Mouse (Mus musculus) gastrocnemius, adult 2 months (tissue): ENCODE measurements around the gene Scrg1. TPM values are rescaled to one million over a fixed set of nuclear protein-coding genes. Genes with fewer than 3 reads are reported as not detected.
"Not testable (repeated sequence)": the region's sequence is repeated elsewhere in the genome, so short reads cannot be mapped to it uniquely, and the experiment has no call there.

Experiments
- DNase-seq: peaks from one replicate; pipeline ENCODE4 v3.0.0; 2022
- H3K27ac ChIP-seq: fragments of 200-600 bp; 2 replicates; pipeline ENCODE4 v1.8.1; 2022; ENCODE audit warnings: mild to moderate bottlenecking
- H3K4me3 ChIP-seq: fragments of 200-600 bp; 2 replicates; pipeline ENCODE4 v1.8.1; 2022; ENCODE audit warnings: mild to moderate bottlenecking, moderate library complexity
- CTCF ChIP-seq: fragments of 200-600 bp; IDR thresholded peaks from 2 replicates; pipeline ENCODE4 v1.8.1; 2022; ENCODE audit warnings: antibody characterized with exemption, mild to moderate bottlenecking, moderate library complexity
- intact Hi-C: fragments of 180-260 bp; cut with DNase I; formaldehyde crosslinking; loops from one replicate; pipeline ENCODE4 v1.15.1; 2025
- total RNA-seq, 2 experiments: library from RNA; stranded (reverse); gene quantifications; 2 replicates each; pipeline ENCODE4 v1.2.3; 2021

Scrg1 gene
- total RNA-seq, 2 experiments from 2014 or later = not detected

DNA sequence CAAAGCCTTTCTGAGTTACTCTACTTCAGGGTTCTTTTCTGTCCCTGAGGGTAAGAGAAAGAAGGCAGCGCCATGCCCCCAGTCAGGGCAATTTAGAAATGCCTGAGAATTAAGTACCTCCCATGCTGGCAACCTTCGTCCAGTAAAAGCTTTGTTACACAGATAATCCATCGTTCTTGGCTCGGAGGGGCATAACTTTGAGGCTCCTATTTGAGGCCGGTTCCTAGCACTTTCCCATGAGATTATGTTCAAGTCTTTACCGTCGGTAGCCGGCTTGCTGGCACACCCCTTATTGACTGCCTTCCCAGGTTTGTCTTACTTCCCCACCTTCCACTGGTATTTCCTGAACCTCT lies 42.7 kb downstream of the Scrg1 start:
- intact Hi-C loops = no loop called here
- DNase-seq = no peak
- H3K4me3 ChIP-seq = peak overlapping the region; percentile 66
- H3K27ac ChIP-seq = peak overlapping the region; percentile 62
- TF ChIP-seq CTCF = no peak

DNA sequence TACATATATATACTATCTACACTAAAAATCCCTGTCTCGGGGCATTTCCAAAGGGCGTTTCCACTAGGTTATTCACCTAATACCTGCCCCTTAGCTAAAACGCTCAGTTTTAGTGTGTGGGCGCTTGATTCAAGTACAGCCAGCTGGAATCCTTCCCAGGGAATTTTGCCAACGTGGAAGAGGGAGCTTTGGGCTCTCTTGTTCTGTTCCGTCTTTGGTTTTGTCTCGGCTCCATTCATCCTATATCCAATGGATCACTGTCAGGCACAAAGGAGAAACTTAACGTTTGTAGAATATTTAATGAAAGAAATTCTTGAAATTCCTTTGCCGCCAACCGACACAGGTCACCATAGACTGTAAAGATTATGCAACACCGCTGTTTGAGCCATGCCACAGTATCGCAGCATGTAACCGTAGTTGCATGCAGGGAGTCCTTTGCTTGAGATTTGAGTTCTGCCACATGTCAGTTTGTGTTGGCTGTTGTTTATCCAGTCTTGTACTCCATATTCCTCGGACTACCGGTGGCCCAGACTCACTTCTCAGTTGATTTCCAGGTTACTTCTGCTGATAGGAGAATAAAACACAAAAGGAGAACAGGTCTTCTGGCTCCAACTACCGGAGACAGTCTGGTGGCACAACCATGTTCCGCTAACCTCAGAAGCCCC lies 43.3 kb downstream of the Scrg1 start:
- intact Hi-C loops = no loop called here
- peak; percentile 43 for DNase-seq
- Histone ChIP-seq H3K4me3 (peak overlapping the region; percentile 66), H3K27ac (peak overlapping the region; percentile 62)
- no peak for TF ChIP-seq CTCF

DNA sequence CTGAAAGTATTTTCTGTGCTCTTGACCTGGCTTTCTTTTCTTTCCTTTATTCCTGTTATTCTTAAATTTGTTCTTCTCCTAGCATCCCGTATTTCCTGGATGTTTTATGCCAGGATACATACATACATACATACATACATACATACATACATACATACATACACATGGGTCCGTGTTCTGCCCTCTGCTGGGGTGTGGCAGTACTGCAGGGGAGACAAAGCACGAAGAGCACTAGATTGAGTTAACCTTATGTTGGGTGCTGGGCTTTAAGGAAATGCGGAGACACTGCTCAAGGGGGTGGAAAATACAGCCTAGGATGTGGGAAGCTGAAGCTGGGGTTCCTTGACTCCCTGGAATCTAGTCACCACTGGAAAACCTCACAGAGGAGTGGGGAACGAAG lies 47.9 kb downstream of the Scrg1 start:
- DNase-seq = peak; percentile 58
- Histone ChIP-seq H3K4me3 (no peak overlapping the region), H3K27ac (no peak overlapping the region)
- intact Hi-C loops = no loop called here
- TF ChIP-seq CTCF = peak; percentile 79

DNA sequence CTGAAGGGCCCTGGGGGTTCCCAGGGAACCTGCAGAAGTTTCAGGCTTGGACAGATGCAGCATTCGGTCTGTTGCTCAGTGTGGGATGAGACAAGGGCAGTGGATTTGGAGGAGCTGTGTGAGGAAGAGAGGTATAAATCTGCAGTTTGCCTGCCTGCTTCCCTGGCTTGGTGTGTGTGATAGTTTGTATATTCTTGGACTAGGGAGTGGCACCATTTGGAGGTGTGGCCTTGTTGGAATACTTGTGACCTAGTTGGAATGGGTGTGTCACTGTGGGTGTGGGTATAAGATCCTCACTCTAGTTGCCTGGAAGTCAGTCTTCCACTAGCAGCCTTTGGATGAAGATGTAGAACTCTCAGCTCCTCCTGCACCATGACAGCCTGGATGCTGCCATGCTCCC lies 49.8 kb downstream of the Scrg1 start:
- DNase-seq, intact Hi-C loops, H3K4me3 ChIP-seq: not testable (repeated sequence)
- peak overlapping the region; percentile 32; the same call in 1 of the 2 replicates for H3K27ac ChIP-seq

DNA sequence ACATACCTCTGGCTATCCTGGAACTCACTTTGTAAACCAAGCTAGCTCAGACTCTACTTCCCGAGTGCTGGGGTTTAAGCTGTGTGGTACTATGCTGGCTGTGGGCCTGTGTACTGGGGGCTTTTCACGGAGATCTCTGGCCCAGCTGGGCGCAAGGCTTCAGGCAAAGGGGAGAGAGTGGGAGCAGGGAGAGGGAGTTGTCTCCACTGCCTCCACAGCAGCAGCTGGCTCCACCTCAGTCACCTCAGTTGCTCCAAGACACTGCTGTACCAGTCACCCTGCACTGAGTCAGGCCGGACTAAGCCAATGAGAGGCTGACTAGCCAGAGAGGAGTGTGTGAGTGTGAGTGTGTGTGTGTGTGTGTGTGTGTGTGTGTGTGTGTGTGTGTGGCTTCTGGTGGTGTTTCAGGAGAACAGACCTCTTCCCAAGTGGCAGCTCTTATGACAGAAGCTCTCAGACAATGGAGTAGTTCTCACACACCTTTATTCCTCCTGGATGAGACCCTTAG lies 51.9 kb downstream of the Scrg1 start:
- peak overlapping the region; percentile 38; the same call in 1 of the 2 replicates for H3K27ac ChIP-seq
- no peak overlapping the region for H3K4me3 ChIP-seq
- TF ChIP-seq CTCF = no peak
- no peak for DNase-seq
- intact Hi-C loops = no loop called here

DNA sequence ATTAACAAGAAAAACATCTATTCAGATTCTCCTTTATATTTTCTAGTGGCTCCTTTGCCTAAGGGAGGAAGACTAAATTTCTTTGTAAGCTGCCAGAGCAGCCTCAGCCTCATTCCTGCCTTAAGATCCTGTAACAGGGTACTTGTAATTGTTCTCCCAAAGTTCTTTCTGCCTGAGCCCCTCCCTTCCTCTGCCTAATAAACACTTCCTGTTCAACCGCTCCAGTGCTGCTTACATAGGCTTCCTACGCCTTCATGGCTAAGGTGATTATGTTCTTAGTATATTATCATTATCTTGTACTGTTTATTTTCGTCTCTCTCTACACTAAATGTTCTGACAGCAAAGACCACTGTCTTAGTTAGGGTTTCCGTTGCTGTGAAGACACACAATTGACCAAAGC lies 52.9 kb downstream of the Scrg1 start:
- TF ChIP-seq CTCF = no peak
- no peak overlapping the region for H3K4me3 ChIP-seq
- no peak for DNase-seq
- H3K27ac ChIP-seq = peak overlapping the region; percentile 29
- intact Hi-C loops = no loop called here

DNA sequence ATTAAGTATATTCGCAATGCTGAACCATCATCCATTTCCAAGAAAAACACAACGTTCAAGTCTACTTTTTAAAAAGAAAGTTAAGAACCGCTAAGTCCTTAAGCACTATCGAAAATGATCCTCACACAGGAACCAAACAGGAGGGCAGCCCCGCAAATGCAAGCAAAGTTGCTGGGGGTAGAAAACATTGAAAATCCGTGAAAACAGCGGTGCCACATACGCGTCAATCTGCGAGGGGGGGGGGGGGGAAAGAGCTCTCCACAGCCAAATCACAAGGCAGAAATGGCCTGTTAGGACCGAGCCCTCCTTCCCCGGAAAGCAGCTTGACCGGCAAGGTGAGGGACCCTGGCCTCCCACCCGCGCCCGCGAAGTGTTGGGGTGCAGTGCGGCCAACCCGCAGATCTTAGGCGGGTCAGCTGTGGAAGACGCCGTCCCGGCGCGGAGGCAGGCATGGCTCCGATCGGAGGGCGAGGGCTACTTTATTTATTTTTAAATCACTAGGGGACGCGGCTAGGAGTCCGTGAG lies 55.1 kb downstream of the Scrg1 start:
- intact Hi-C loops = loop anchor here (2.0 kb wide), 1 partner anchor 22 kb away; no protein-coding TSS in a partner anchor
- DNase-seq = no peak
- Histone ChIP-seq H3K4me3 (peak overlapping the region; percentile 100), H3K27ac (peak overlapping the region; percentile 81)
- TF ChIP-seq CTCF = no peak

DNA sequence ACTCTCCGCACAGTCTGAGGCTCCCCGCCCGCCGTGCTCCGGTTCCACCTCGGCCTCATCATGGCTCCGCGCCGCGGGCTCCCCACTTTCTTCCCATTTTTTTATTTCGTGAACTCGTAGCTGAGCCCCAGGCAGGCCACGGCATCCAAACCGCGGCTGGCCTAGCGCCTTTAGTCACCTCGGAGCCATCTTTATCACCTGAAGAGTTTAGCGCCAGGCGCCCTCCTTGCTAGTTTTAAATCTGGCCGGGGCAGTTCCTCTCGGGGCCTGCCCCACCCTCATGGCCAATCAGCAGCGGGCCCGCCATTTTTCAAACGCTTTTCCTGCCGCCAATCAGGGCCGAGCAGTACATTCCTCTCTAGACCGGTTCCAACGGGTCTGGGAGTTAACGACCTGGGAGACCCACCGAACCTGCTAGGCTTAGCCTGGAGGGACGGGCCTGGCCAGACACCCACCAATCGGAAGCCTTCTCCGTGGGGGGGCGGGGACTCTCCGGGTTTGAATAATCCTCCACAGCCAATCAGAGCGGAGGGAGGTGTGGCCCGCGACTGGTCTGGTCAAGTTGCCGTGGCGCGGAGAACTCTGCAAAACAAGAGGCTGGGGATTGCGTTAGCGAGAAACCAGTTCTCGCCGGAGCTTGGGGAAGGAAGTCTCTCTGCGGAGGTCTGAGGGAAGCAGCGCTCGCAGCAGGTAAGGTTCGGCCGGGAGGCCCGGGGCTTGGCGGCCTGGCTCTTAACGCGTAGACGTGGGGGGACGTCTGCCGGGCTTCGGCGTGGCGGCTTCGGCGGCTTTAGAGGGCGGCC lies 55.8 kb downstream of the Scrg1 start, which contains the start of gene Hmgb2:
Gene Hmgb2, plus strand, starts transcription at position 592 of the 803 bp plus-strand sequence.
- H3K27ac ChIP-seq = peak within 1 kb of the TSS; percentile 95
- DNase-seq = peak; percentile 100
- no peak for TF ChIP-seq CTCF
- peak within 1 kb of the TSS; percentile 100 for H3K4me3 ChIP-seq
- intact Hi-C loops = loop anchor here (2.0 kb wide), 1 partner anchor 23 kb away; no protein-coding TSS in a partner anchor

DNA sequence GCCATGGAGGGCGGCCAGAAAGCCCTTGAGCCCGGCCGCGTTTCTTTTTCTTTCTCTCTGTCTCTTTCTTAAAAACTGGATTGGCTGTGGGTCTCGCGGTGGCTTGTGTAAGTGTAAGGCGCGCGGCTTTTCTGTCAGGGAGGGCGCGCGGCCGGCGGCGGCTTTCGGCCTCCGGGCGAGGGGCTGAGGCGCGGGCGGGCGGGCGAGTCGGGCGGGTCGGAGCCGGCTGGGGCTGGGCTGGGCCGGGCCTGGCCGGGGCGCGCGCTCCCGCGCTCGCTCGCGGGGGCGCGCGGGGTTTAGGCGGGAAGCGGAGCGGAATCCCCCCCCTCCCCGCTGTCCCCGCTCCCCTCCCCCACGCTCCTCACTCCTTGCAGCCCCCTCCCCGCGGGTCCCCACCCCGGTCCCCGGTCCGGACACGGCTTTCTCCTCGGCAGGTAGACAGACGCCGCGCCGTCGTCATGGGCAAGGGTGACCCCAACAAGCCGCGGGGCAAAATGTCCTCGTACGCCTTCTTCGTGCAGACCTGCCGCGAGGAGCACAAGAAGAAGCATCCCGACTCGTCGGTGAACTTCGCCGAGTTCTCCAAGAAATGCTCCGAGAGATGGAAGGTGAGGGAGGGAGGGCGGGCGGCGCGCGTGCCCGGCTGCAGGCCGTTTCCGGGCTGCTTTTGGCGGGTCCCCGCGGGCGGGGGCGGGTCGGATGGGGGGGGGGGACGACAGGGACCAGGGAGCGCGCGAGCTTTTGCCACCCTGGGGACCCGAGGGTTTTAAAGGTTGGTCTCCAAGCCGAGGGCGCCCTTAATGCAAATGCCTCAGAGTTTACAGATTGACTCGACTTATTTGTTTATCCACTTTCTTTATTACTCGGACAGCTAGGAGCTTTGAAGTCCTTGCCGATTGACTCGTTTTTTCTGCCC lies 56.7 kb downstream of the Scrg1 start:
- Histone ChIP-seq H3K27ac (peak overlapping the region; percentile 95), H3K4me3 (peak overlapping the region; percentile 100)
- intact Hi-C loops = no loop called here
- no peak for TF ChIP-seq CTCF
- peak; percentile 46 for DNase-seq

DNA sequence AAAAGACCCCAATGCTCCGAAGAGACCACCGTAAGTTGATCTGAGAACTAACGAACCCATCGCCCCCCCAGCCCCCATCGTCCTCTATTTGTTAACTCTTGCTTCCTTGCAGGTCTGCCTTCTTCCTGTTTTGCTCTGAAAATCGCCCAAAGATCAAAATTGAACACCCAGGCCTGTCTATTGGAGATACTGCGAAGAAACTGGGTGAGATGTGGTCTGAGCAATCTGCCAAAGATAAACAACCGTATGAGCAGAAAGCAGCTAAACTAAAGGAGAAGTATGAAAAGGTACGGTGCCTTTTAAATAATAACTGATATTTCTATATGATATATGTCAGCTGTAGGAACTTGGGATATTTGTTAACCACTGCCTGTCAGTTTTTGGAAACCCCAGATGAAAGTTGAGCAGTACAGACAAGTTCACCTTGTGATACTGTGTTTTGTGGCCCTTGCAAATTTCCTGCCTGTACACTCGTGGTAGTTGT lies 57.5 kb downstream of the Scrg1 start:
- H3K27ac ChIP-seq, DNase-seq, intact Hi-C loops: not testable (repeated sequence)

DNA sequence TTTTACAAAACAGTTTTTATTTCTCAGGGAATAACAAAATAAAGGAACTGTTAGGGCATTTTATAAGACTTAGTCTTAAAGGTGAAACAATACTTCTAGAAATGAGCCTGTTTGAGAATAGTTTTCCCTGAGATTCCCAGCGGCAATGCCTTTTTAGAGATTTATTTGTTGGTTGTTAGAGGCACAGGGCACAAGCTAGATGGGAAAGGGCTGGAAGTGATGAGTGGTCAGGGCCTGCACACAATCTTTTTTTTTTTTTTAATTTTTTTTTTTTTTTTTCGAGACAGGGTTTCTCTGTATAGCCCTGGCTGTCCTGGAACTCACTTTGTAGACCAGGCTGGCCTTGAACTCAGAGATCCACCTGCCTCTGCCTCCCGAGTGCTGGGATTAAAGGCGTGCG lies 61.0 kb downstream of the Scrg1 start:
- DNase-seq, H3K27ac ChIP-seq, H3K4me3 ChIP-seq, intact Hi-C loops: not testable (repeated sequence)

More for the DNA sequence above, 57.5 kb downstream of the Scrg1 start:
- peak overlapping the region; percentile 100 for H3K4me3 ChIP-seq

DNA sequence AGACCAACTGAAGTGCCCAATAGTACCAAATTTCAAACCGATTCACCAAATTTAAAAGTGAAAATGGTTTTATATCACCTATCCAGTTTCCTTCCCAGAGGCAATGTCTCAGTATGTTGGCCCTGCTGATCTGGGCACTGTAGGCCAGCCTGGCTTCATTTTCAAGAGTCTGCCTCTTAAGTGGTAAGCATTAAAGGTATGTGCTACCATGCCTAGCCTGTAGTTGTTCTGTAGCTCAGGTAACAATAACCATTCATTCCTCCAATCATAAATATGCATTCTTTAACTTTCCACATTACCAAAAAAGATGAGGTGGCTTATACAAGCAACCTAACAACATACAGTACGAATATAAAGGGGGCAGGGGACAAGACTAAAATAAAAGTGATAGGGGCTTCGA lies 62.0 kb downstream of the Scrg1 start:
- TF ChIP-seq CTCF = no peak
- intact Hi-C loops = no loop called here
- DNase-seq = no peak

More for the DNA sequence above, 62.0 kb downstream of the Scrg1 start:
- Histone ChIP-seq H3K4me3 (no peak overlapping the region), H3K27ac (no peak overlapping the region)
